Comparison of ENCODE assay signal across 15 mouse cellular contexts in genomic region chr7:34764250-34765148, GRCm38 (mm10). TPM values are rescaled to one million over a fixed set of nuclear protein-coding genes. Genes with fewer than 3 reads are reported as not detected.
DNase-seq lines count a peak whose midpoint lies in the region; ATAC-seq and TF ChIP-seq lines count a peak whose summit lies in the region.
"Had no signal": no experiment of that assay in that cellular context is flagged by ENCODE, and none has a peak within 500 bp of the region (broad histone marks: within the 10 kb centered on the region; RNA-seq: fewer than 3 reads in every experiment).

No protein-coding gene starts in this region.

- H3K4me3 ChIP-seq in forebrain, embryonic 10.5 days = no peak overlapping the region
- H3K4me3 ChIP-seq in hindbrain, embryonic 10.5 days = no peak overlapping the region
- H3K4me3 ChIP-seq in limb, embryonic 14.5 days (replicated peaks; ENCODE audit: low read length) = no peak overlapping the region
- no peak overlapping the region for H3K4me3 ChIP-seq in neural tube, embryonic 15.5 days (replicated peaks)
- H3K4me3 ChIP-seq in left cerebral cortex, adult 2 months = no peak overlapping the region
- no peak overlapping the region for H3K4me3 ChIP-seq in cerebellum, adult 2 months (replicated peaks; ENCODE audit: insufficient read depth, low read depth, low read length)
- H3K4me3 ChIP-seq: heart, embryonic 12.5 days had no signal

- H3K9me3 ChIP-seq in forebrain, embryonic 10.5 days = no peaks in the 10 kb centered on the region
- H3K9me3 ChIP-seq in hindbrain, embryonic 10.5 days = no peaks in the 10 kb centered on the region
- no peaks in the 10 kb centered on the region for H3K9me3 ChIP-seq in limb, embryonic 14.5 days (ENCODE audit: control insufficient read depth, low read length)
- no peaks in the 10 kb centered on the region for H3K9me3 ChIP-seq in neural tube, embryonic 15.5 days (replicated peaks)
- H3K9me3 ChIP-seq: heart, embryonic 12.5 days had no signal

- H3K27me3 ChIP-seq in forebrain, embryonic 10.5 days (ENCODE audit: poor library complexity, severe bottlenecking) = no peaks in the 10 kb centered on the region
- no peaks in the 10 kb centered on the region for H3K27me3 ChIP-seq in hindbrain, embryonic 10.5 days (ENCODE audit: insufficient read depth, poor library complexity, severe bottlenecking)
- H3K27me3 ChIP-seq in limb, embryonic 14.5 days (ENCODE audit: control insufficient read depth, insufficient read depth, low read length) = no peaks in the 10 kb centered on the region
- H3K27me3 ChIP-seq in neural tube, embryonic 15.5 days (replicated peaks) = no peaks in the 10 kb centered on the region
- H3K27me3 ChIP-seq in cerebellum, adult 2 months (ENCODE audit: control insufficient read depth, insufficient read depth, low read length) = no peaks in the 10 kb centered on the region
- H3K27me3 ChIP-seq: heart, embryonic 12.5 days had no signal

- DNase-seq in forebrain, embryonic 10.5 days (ENCODE audit: extremely low spot score, low spot score) = no peak
- DNase-seq in hindbrain, embryonic 10.5 days (ENCODE audit: low spot score) = no peak
- DNase-seq in limb, embryonic 14.5 days (ENCODE audit: low spot score) = no peak
- DNase-seq in left cerebral cortex, adult 2 months (ENCODE audit: extremely low spot score in 1 of 2, low spot score in 2 of 2) = no peak
- DNase-seq in cerebellum, adult 2 months = no peak
- no peak for DNase-seq in ovary, postnatal 14 days (ENCODE audit: low spot score)
- DNase-seq: adrenal gland, postnatal 36 days; cerebellum, adult 18-20 months; kidney, postnatal 4 days; lung, adult 2 months had no signal

- no peak for TF ChIP-seq CTCF in left cerebral cortex, adult 2 months (IDR thresholded peaks at IDR 0.05)
- TF ChIP-seq CTCF in cerebellum, adult 2 months (IDR thresholded peaks at IDR 0.05; ENCODE audit: borderline replicate concordance, insufficient read depth, low read depth, low read length) = no peak

- TF ChIP-seq POLR2A in limb, embryonic 14.5 days (IDR thresholded peaks at IDR 0.05; ENCODE audit: borderline replicate concordance, extremely low read depth, insufficient read depth, insufficient read length) = no peak
- TF ChIP-seq POLR2A in cerebellum, adult 2 months (IDR thresholded peaks at IDR 0.05; ENCODE audit: borderline replicate concordance, insufficient read depth, low read length) = no peak

- WGBS in forebrain, embryonic 10.5 days = 58% methylated on average over 18 of the region's 18 CpGs
- WGBS in hindbrain, embryonic 10.5 days = 68% methylated on average over 18 of the region's 18 CpGs
- 18% methylated on average over 18 of the region's 18 CpGs for WGBS in limb, embryonic 14.5 days
- WGBS in neural tube, embryonic 15.5 days = 35% methylated on average over 18 of the region's 18 CpGs
- 69% methylated on average over 18 of the region's 18 CpGs for WGBS in cerebellum, adult 2 months

- 0 out of 2 replicates have a peak, but pooled peaks have one; percentile 47 for ATAC-seq in limb, embryonic 14.5 days (ENCODE audit: low FRiP score, low read depth)
- ATAC-seq in neural tube, embryonic 15.5 days (ENCODE audit: low FRiP score) = peak; percentile 54
- ATAC-seq: inflammation-experienced regulatory T-cells, adult 6 months had no signal

- no peaks in the 10 kb centered on the region for H3K36me3 ChIP-seq in forebrain, embryonic 10.5 days (replicated peaks)
- no peaks in the 10 kb centered on the region for H3K36me3 ChIP-seq in hindbrain, embryonic 10.5 days
- H3K36me3 ChIP-seq in limb, embryonic 14.5 days (ENCODE audit: control insufficient read depth, insufficient read depth, low read length) = no peaks in the 10 kb centered on the region
- no peaks in the 10 kb centered on the region for H3K36me3 ChIP-seq in neural tube, embryonic 15.5 days
- H3K36me3 ChIP-seq: heart, embryonic 12.5 days had no signal

- intact Hi-C loops in left cerebral cortex, adult 2 months (cut with DNase I) = loop anchor here (1.0 kb wide), 1 partner anchor 11 kb away; no protein-coding TSS in a partner anchor

- peaks cover 32% of the 10 kb centered on the region for H3K4me1 ChIP-seq in forebrain, embryonic 10.5 days
- peaks cover 24% of the 10 kb centered on the region for H3K4me1 ChIP-seq in hindbrain, embryonic 10.5 days (replicated peaks)
- peaks cover 9% of the 10 kb centered on the region for H3K4me1 ChIP-seq in limb, embryonic 14.5 days (ENCODE audit: control insufficient read depth, insufficient read depth, low read length)
- H3K4me1 ChIP-seq in neural tube, embryonic 15.5 days = peaks cover 28% of the 10 kb centered on the region
- no peaks in the 10 kb centered on the region for H3K4me1 ChIP-seq in cerebellum, adult 2 months (ENCODE audit: control insufficient read depth, insufficient read depth, low read length)

- H3K27ac ChIP-seq in forebrain, embryonic 10.5 days = peak overlapping the region; percentile 62
- peak overlapping the region; percentile 50 for H3K27ac ChIP-seq in hindbrain, embryonic 10.5 days
- H3K27ac ChIP-seq in limb, embryonic 14.5 days (replicated peaks; ENCODE audit: low read depth, low read length) = no peak overlapping the region
- H3K27ac ChIP-seq in neural tube, embryonic 15.5 days (replicated peaks) = peak overlapping the region; percentile 33
- H3K27ac ChIP-seq in left cerebral cortex, adult 2 months = no peak overlapping the region
- H3K27ac ChIP-seq in cerebellum, adult 2 months (ENCODE audit: insufficient read depth, low read length) = no peak overlapping the region

- no peak overlapping the region for H3K4me2 ChIP-seq in limb, embryonic 14.5 days (replicated peaks; ENCODE audit: low read depth, low read length, severe bottlenecking)
- H3K4me2 ChIP-seq in neural tube, embryonic 15.5 days = peak overlapping the region; percentile 15; the same call in 1 of the 2 replicates
- H3K4me2 ChIP-seq: heart, embryonic 12.5 days had no signal

- H3K9ac ChIP-seq in limb, embryonic 14.5 days (ENCODE audit: low read depth, low read length, severe bottlenecking) = no peak overlapping the region
- no peak overlapping the region for H3K9ac ChIP-seq in neural tube, embryonic 15.5 days (replicated peaks)
- H3K9ac ChIP-seq: heart, embryonic 12.5 days had no signal

RNA-seq across cellular contexts. Expression of gene Chst8, which starts 48.0 kb away (rescaled TPM):
- polyA plus RNA-seq in forebrain, embryonic 10.5 days (2016; fragmentation: Nextera tagmentation; extraction: Ambion mirVana) = 4.3 and 5.7 TPM in 2 replicates
- 12.2 and 17.5 TPM in 2 replicates for polyA plus RNA-seq in hindbrain, embryonic 10.5 days (2016; fragmentation: Nextera tagmentation; extraction: Ambion mirVana)
- polyA plus RNA-seq in limb, embryonic 14.5 days (2012; rRNA removed) = 1.3 and 2.0 TPM in 2 replicates
- polyA plus RNA-seq in limb, embryonic 14.5 days (2014; fragmentation: Nextera tagmentation; extraction: Ambion mirVana) = 0.80 and 1.1 TPM in 2 replicates
- polyA plus RNA-seq in neural tube, embryonic 15.5 days (2015; fragmentation: Nextera tagmentation; extraction: Ambion mirVana) = 13.2 and 13.3 TPM in 2 replicates
- total RNA-seq in left cerebral cortex, adult 2 months (2021) = 10 to 100 TPM; 20.9 to 22.0 TPM
- polyA plus RNA-seq in cerebellum, adult 2 months (2012; rRNA removed) = 29.5 and 30.1 TPM in 2 replicates
- total RNA-seq: megakaryocyte, adult 5-6 weeks had no signal
- polyA plus RNA-seq: inflammation-experienced regulatory T-cells, adult 6 months; testis, adult 2 months had no signal

Comparison
In these comparisons a context has a peak if more than half of its experiments do, and no peak if none do; other contexts are left out.
1. H3K27ac ChIP-seq: peak in forebrain, embryonic 10.5 days (single experiment), hindbrain, embryonic 10.5 days (single experiment) and neural tube, embryonic 15.5 days (single experiment); none in limb, embryonic 14.5 days (single experiment), left cerebral cortex, adult 2 months (single experiment) and cerebellum, adult 2 months (single experiment).